Mouse (Mus musculus): ENCODE measurements around the gene Dnah5. TPM values are rescaled to one million over a fixed set of nuclear protein-coding genes. Genes with fewer than 3 reads are reported as not detected.
A peak's percentile ranks its signal among the peaks of the same experiment; 100 is the strongest.

The Dnah5 gene
- polyA plus RNA-seq (2011; ENCODE audit: insufficient read length, low read depth, missing spikeins): not detected in 2 replicates

GRCm38 (mm10) chr15:28203111-28204075, at the start of gene Dnah5:
TSS of gene Dnah5 (plus strand) at chr15:28203752.
- no peak for TF ChIP-seq CTCF (IDR thresholded peaks at IDR 0.05; ENCODE audit: borderline replicate concordance, insufficient read depth, low read length)
- TF ChIP-seq POLR2A (IDR thresholded peaks at IDR 0.05; ENCODE audit: low read depth, low read length): no peak
- H3K27ac ChIP-seq (ENCODE audit: insufficient read depth, low read length): no peak within 1 kb of the TSS
- H3K4me1 ChIP-seq (ENCODE audit: control insufficient read depth, insufficient read depth, low read length): no peaks in the 10 kb centered on the region
- H3K4me3 ChIP-seq (ENCODE audit: insufficient read depth, low read length): no peak within 1 kb of the TSS

GRCm38 (mm10) chr15:28154822-28155501, 48.6 kb upstream of the Dnah5 start:
- Histone ChIP-seq H3K4me1 (ENCODE audit: control insufficient read depth, insufficient read depth, low read length) (peaks cover 5% of the 10 kb centered on the region; the same call in 1 of the 2 replicates), H3K27ac (ENCODE audit: insufficient read depth, low read length) (no peak overlapping the region), H3K4me3 (ENCODE audit: insufficient read depth, low read length) (no peak overlapping the region)
- TF ChIP-seq CTCF (IDR thresholded peaks at IDR 0.05; ENCODE audit: borderline replicate concordance, insufficient read depth, low read length): no peak
- TF ChIP-seq POLR2A (IDR thresholded peaks at IDR 0.05; ENCODE audit: low read depth, low read length): no peak

- Histone ChIP-seq H3K4me1 (ENCODE audit: control insufficient read depth, insufficient read depth, low read length) (peaks cover 5% of the 10 kb centered on the region; the same call in 1 of the 2 replicates), H3K4me3 (ENCODE audit: insufficient read depth, low read length) (peak overlapping the region; percentile 70), H3K27ac (ENCODE audit: insufficient read depth, low read length) (peak overlapping the region; percentile 72)
- TF ChIP-seq POLR2A (IDR thresholded peaks at IDR 0.05; ENCODE audit: low read depth, low read length): peak; percentile 64
- no peak for TF ChIP-seq CTCF (IDR thresholded peaks at IDR 0.05; ENCODE audit: borderline replicate concordance, insufficient read depth, low read length)
These were observed 44.6 kb upstream of the Dnah5 start for GRCm38 (mm10) chr15:28158771-28159489.

GRCm38 (mm10) chr15:28162291-28162690, 41.3 kb upstream of the Dnah5 start:
- H3K27ac ChIP-seq (ENCODE audit: insufficient read depth, low read length): no peak overlapping the region
- no peak overlapping the region for H3K4me3 ChIP-seq (ENCODE audit: insufficient read depth, low read length)
- no peak for TF ChIP-seq POLR2A (IDR thresholded peaks at IDR 0.05; ENCODE audit: low read depth, low read length)
- no peak for TF ChIP-seq CTCF (IDR thresholded peaks at IDR 0.05; ENCODE audit: borderline replicate concordance, insufficient read depth, low read length)
- H3K4me1 ChIP-seq (ENCODE audit: control insufficient read depth, insufficient read depth, low read length): peaks cover 5% of the 10 kb centered on the region; the same call in 1 of the 2 replicates

GRCm38 (mm10) chr15:28165234-28165633, 38.3 kb upstream of the Dnah5 start:
- Histone ChIP-seq H3K4me1 (ENCODE audit: control insufficient read depth, insufficient read depth, low read length) (no peaks in the 10 kb centered on the region; the same call in 1 of the 2 replicates), H3K27ac (ENCODE audit: insufficient read depth, low read length) (no peak overlapping the region), H3K4me3 (ENCODE audit: insufficient read depth, low read length) (no peak overlapping the region)
- TF ChIP-seq POLR2A (IDR thresholded peaks at IDR 0.05; ENCODE audit: low read depth, low read length): no peak
- TF ChIP-seq CTCF (IDR thresholded peaks at IDR 0.05; ENCODE audit: borderline replicate concordance, insufficient read depth, low read length): no peak

GRCm38 (mm10) chr15:28166090-28166489, 37.5 kb upstream of the Dnah5 start:
- H3K4me1 ChIP-seq (ENCODE audit: control insufficient read depth, insufficient read depth, low read length): no peaks in the 10 kb centered on the region; the same call in 1 of the 2 replicates
- TF ChIP-seq POLR2A (IDR thresholded peaks at IDR 0.05; ENCODE audit: low read depth, low read length): no peak
- TF ChIP-seq CTCF (IDR thresholded peaks at IDR 0.05; ENCODE audit: borderline replicate concordance, insufficient read depth, low read length): no peak
- no peak overlapping the region for H3K4me3 ChIP-seq (ENCODE audit: insufficient read depth, low read length)
- no peak overlapping the region for H3K27ac ChIP-seq (ENCODE audit: insufficient read depth, low read length)

- TF ChIP-seq CTCF (IDR thresholded peaks at IDR 0.05; ENCODE audit: borderline replicate concordance, insufficient read depth, low read length) (no peak), POLR2A (IDR thresholded peaks at IDR 0.05; ENCODE audit: low read depth, low read length) (no peak)
- no peaks in the 10 kb centered on the region for H3K4me1 ChIP-seq (ENCODE audit: control insufficient read depth, insufficient read depth, low read length)
- H3K4me3 ChIP-seq (ENCODE audit: insufficient read depth, low read length): no peak overlapping the region
- no peak overlapping the region for H3K27ac ChIP-seq (ENCODE audit: insufficient read depth, low read length)
These were observed 24.6 kb upstream of the Dnah5 start for GRCm38 (mm10) chr15:28178951-28179350.

- TF ChIP-seq CTCF (IDR thresholded peaks at IDR 0.05; ENCODE audit: borderline replicate concordance, insufficient read depth, low read length) (no peak), POLR2A (IDR thresholded peaks at IDR 0.05; ENCODE audit: low read depth, low read length) (no peak)
- no peak overlapping the region for H3K4me3 ChIP-seq (ENCODE audit: insufficient read depth, low read length)
- H3K4me1 ChIP-seq (ENCODE audit: control insufficient read depth, insufficient read depth, low read length): no peaks in the 10 kb centered on the region
- H3K27ac ChIP-seq (ENCODE audit: insufficient read depth, low read length): no peak overlapping the region
These were observed 24.0 kb upstream of the Dnah5 start for GRCm38 (mm10) chr15:28179556-28179955.

- Histone ChIP-seq H3K4me3 (ENCODE audit: insufficient read depth, low read length) (peak overlapping the region; percentile 37), H3K4me1 (ENCODE audit: control insufficient read depth, insufficient read depth, low read length) (no peaks in the 10 kb centered on the region), H3K27ac (ENCODE audit: insufficient read depth, low read length) (no peak overlapping the region)
- TF ChIP-seq CTCF (IDR thresholded peaks at IDR 0.05; ENCODE audit: borderline replicate concordance, insufficient read depth, low read length): peak; percentile 39; the same call in 1 of the 2 replicates
- TF ChIP-seq POLR2A (IDR thresholded peaks at IDR 0.05; ENCODE audit: low read depth, low read length): no peak
These were observed 21.7 kb upstream of the Dnah5 start for GRCm38 (mm10) chr15:28181862-28182261.

Measured in embryonic fibroblast, embryonic 13.5 days (primary cell).